Mouse (Mus musculus): ENCODE measurements around the gene Baiap2. TPM values are rescaled to one million over a fixed set of nuclear protein-coding genes. Genes with fewer than 3 reads are reported as not detected.

The Baiap2 gene
- total RNA-seq, 1 experiment from 2014 or later: 6.0 TPM

Other genes starting within 250 kb of the Baiap2 start
- 26.9 and 37.8 TPM in 2 replicates for gene Chmp6, start 29.3 kb upstream of the Baiap2 start, total RNA-seq (2017)
- 1.2 and 2.6 TPM in 2 replicates for gene Aatk, start 104.4 kb downstream of the Baiap2 start, total RNA-seq (2017)
- gene Cep131, start 144.1 kb downstream of the Baiap2 start, total RNA-seq (2017): 31.4 and 34.0 TPM in 2 replicates
- gene Tepsin, start 156.0 kb downstream of the Baiap2 start, total RNA-seq (2017): 5.3 and 7.9 TPM in 2 replicates
- gene Ndufaf8, start 156.2 kb downstream of the Baiap2 start, total RNA-seq (2017): 15.7 and 21.7 TPM in 2 replicates
- 49.5 and 55.3 TPM in 2 replicates for gene Slc38a10, start 208.6 kb downstream of the Baiap2 start, total RNA-seq (2017)

All from common myeloid progenitor, adult 5-6 weeks (primary cell).